8 mouse cellular contexts compared by ENCODE assay signal in genomic region chr5:139931947-139932540, GRCm38 (mm10). TPM values are rescaled to one million over a fixed set of nuclear protein-coding genes. Genes with fewer than 3 reads are reported as not detected.
DNase-seq lines count a peak whose midpoint lies in the region; ATAC-seq and TF ChIP-seq lines count a peak whose summit lies in the region.

No protein-coding gene starts in this region.

- no peak overlapping the region for H3K9ac ChIP-seq in forebrain, embryonic 14.5 days (ENCODE audit: low read length)
- no peak overlapping the region; the same call in 1 of the 2 replicates for H3K9ac ChIP-seq in midbrain, embryonic 11.5 days (ENCODE audit: low read length)

- no peak for TF ChIP-seq POLR2A in thymus, adult 2 months (IDR thresholded peaks at IDR 0.05; ENCODE audit: control insufficient read depth, extremely low read depth, insufficient read depth, low read length, poor library complexity)

- no peaks in the 10 kb centered on the region for H3K9me3 ChIP-seq in forebrain, embryonic 14.5 days (replicated peaks; ENCODE audit: control insufficient read depth, low read length)
- no peaks in the 10 kb centered on the region for H3K9me3 ChIP-seq in midbrain, embryonic 11.5 days (ENCODE audit: control insufficient read depth, low read length)

- peak; percentile 77 for ATAC-seq in forebrain, embryonic 14.5 days
- ATAC-seq in midbrain, embryonic 11.5 days (ENCODE audit: low FRiP score): peak; percentile 51
- ATAC-seq in monocyte, adult 5-6 weeks (replicated peaks; ENCODE audit: insufficient number of reproducible peaks, low FRiP score, low TSS enrichment, poor library complexity, severe bottlenecking): no peak

- 31% methylated on average over 15 of the region's 15 CpGs for WGBS in forebrain, embryonic 14.5 days
- 34% methylated on average over 15 of the region's 15 CpGs for WGBS in midbrain, embryonic 11.5 days
- WGBS in thymus, adult 2 months: 19% methylated on average over 15 of the region's 15 CpGs

- H3K4me1 ChIP-seq in forebrain, embryonic 14.5 days (ENCODE audit: control insufficient read depth, insufficient read depth, low read length): peaks cover 24% of the 10 kb centered on the region
- H3K4me1 ChIP-seq in midbrain, embryonic 11.5 days (ENCODE audit: control insufficient read depth, insufficient read depth, low read length): peaks cover 22% of the 10 kb centered on the region
- peaks cover 27% of the 10 kb centered on the region for H3K4me1 ChIP-seq in thymus, adult 2 months (replicated peaks; ENCODE audit: control insufficient read depth, insufficient read depth, low read length)

- DNase-seq in embryo, embryonic 10.5 days (ENCODE audit: low spot score): peak; percentile 32
- no peak for DNase-seq in embryo, embryonic 9.5 days (ENCODE audit: extremely low spot score)
- peak; percentile 73 for DNase-seq in CD4-positive, CD25-positive, alpha-beta regulatory T cell, adult 2 months (ENCODE audit: low read depth, low spot score)
- peak; percentile 68 for DNase-seq in forebrain, embryonic 14.5 days (ENCODE audit: low spot score)
- no peak for DNase-seq in midbrain, embryonic 11.5 days (ENCODE audit: low spot score, missing footprints)
- peak; percentile 59 for DNase-seq in thymus, adult 2 months
- DNase-seq in testis, postnatal 10 days (ENCODE audit: low spot score): no peak

- no peaks in the 10 kb centered on the region for H3K27me3 ChIP-seq in forebrain, embryonic 14.5 days (replicated peaks; ENCODE audit: control insufficient read depth, insufficient read depth, low read length)
- no peaks in the 10 kb centered on the region; the same call in 1 of the 2 replicates for H3K27me3 ChIP-seq in midbrain, embryonic 11.5 days (ENCODE audit: control insufficient read depth, insufficient read depth, low read length)
- H3K27me3 ChIP-seq in thymus, adult 2 months (ENCODE audit: control insufficient read depth, insufficient read depth, low read length): no peaks in the 10 kb centered on the region; the same call in 1 of the 2 replicates

- no peak for TF ChIP-seq CTCF in thymus, adult 2 months (IDR thresholded peaks at IDR 0.05; ENCODE audit: borderline replicate concordance, control insufficient read depth, extremely low read depth, insufficient read depth, low read length, poor library complexity)

- H3K27ac ChIP-seq in forebrain, embryonic 14.5 days (ENCODE audit: low read depth, low read length): no peak overlapping the region
- no peak overlapping the region for H3K27ac ChIP-seq in midbrain, embryonic 11.5 days (ENCODE audit: low read depth, low read length)
- H3K27ac ChIP-seq in thymus, adult 2 months (ENCODE audit: control insufficient read depth, insufficient read depth, low read length): no peak overlapping the region

- no peaks in the 10 kb centered on the region for H3K36me3 ChIP-seq in forebrain, embryonic 14.5 days (ENCODE audit: control insufficient read depth, insufficient read depth, low read length)
- H3K36me3 ChIP-seq in midbrain, embryonic 11.5 days (ENCODE audit: control insufficient read depth, insufficient read depth, low read length): no peaks in the 10 kb centered on the region
- no peaks in the 10 kb centered on the region for H3K36me3 ChIP-seq in thymus, adult 2 months (ENCODE audit: control insufficient read depth, insufficient read depth, low read length)

- 0 out of 2 replicates have a peak overlapping the region, but pooled peaks have one; percentile 12 for H3K4me2 ChIP-seq in forebrain, embryonic 14.5 days (ENCODE audit: low read length)
- H3K4me2 ChIP-seq in midbrain, embryonic 11.5 days: no peak overlapping the region

- no peak overlapping the region for H3K4me3 ChIP-seq in forebrain, embryonic 14.5 days (ENCODE audit: low read depth, low read length)
- no peak overlapping the region for H3K4me3 ChIP-seq in midbrain, embryonic 11.5 days (ENCODE audit: low read depth, low read length)
- H3K4me3 ChIP-seq in thymus, adult 2 months (ENCODE audit: control insufficient read depth, insufficient read depth, low read length): no peak overlapping the region

RNA-seq across cellular contexts. Expression of gene Elfn1, which starts 24.3 kb away (rescaled TPM):
- 1.7 and 2.5 TPM in 2 replicates for polyA plus RNA-seq in forebrain, embryonic 14.5 days (2014; fragmentation: Nextera tagmentation; extraction: Ambion mirVana)
- polyA plus RNA-seq in midbrain, embryonic 11.5 days (2014; fragmentation: Nextera tagmentation; extraction: Ambion mirVana): 0.77 and 1.0 TPM in 2 replicates
- 0.77 and 0.96 TPM in 2 replicates for polyA plus RNA-seq in thymus, adult 2 months (2012; rRNA removed)
- total RNA-seq in monocyte, adult 5-6 weeks (2017): not detected in 3 replicates

Comparison
In these comparisons a context has a peak if more than half of its experiments do, and no peak if none do; other contexts are left out.
1. DNase-seq: peak in embryo, embryonic 10.5 days (single experiment), CD4-positive, CD25-positive, alpha-beta regulatory T cell, adult 2 months (single experiment), forebrain, embryonic 14.5 days (single experiment) and thymus, adult 2 months (single experiment); none in embryo, embryonic 9.5 days (single experiment), midbrain, embryonic 11.5 days (single experiment) and testis, postnatal 10 days (single experiment).